Mouse (Mus musculus): ENCODE results near the gene Cfap97d1. TPM values are rescaled to one million over a fixed set of nuclear protein-coding genes. Genes with fewer than 3 reads are reported as not detected.
A peak's percentile ranks its signal among the peaks of the same experiment; 100 is the strongest.

The Cfap97d1 gene
- polyA plus RNA-seq, 1 experiment from 2014 or later: not detected

DNA sequence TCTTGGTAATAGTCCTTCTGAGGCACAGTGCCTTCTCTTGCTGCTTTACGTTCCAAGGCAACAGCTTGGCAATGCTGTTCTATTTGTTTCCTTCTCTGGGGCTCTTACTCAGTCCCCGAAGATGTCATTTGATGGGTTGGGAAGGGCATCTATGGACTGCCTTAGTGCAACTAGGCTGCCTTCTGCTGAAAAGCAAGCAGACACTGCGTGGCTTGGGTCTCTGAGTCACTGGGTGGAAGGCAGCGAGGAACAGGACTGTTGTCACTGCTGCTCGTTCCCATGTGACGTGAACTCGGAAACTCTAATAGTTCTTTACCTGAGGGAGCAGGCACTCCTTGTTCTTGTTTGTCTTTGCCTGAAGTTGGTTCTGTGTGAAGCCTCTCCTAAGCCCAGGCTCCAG is 11.9 kb downstream of the Cfap97d1 start:
- WGBS: 86% methylated on average over 7 of the region's 7 CpGs
- H3K27me3 ChIP-seq (replicated peaks; ENCODE audit: control insufficient read depth, insufficient read depth, low read length): no peaks in the 10 kb centered on the region
- no peak overlapping the region for H3K27ac ChIP-seq (ENCODE audit: low read depth, low read length)
- no peak overlapping the region for H3K4me2 ChIP-seq (ENCODE audit: low read length)
- H3K4me3 ChIP-seq (ENCODE audit: low read length): no peak overlapping the region
- no peaks in the 10 kb centered on the region for H3K4me1 ChIP-seq (ENCODE audit: control insufficient read depth, insufficient read depth, low read depth, low read length)
- H3K9ac ChIP-seq (ENCODE audit: low read depth, low read length): no peak overlapping the region
- ATAC-seq: no peak
- H3K9me3 ChIP-seq (ENCODE audit: control insufficient read depth, low read length): no peaks in the 10 kb centered on the region
- H3K36me3 ChIP-seq (ENCODE audit: control insufficient read depth, insufficient read depth, low read length): peaks cover 4% of the 10 kb centered on the region; the same call in 1 of the 2 replicates

DNA sequence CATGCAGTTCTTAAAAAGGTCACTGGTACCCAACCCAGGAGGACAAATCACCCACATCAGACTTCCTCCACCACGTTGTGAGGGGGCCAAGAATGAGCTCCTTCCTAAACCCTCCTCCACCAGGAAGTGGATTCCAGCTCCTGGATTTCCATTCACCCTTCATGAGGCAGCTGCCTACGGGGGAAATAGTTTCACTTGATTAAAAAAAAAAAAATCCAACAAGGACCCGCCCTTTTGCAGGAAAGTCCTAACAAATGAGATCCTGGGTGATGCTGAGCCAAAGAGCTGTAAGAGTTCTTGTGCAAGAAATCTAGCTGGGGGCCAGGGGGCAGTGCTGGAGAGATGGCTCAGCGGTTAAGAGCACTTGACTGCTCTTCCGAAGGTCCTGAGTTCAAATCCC is 14.2 kb downstream of the Cfap97d1 start:
- Histone ChIP-seq H3K36me3 (ENCODE audit: control insufficient read depth, insufficient read depth, low read length) (peaks cover 4% of the 10 kb centered on the region; the same call in 1 of the 2 replicates), H3K4me2 (ENCODE audit: low read length) (no peak overlapping the region), H3K4me1 (ENCODE audit: control insufficient read depth, insufficient read depth, low read depth, low read length) (no peaks in the 10 kb centered on the region), H3K9ac (ENCODE audit: low read depth, low read length) (no peak overlapping the region), H3K9me3 (ENCODE audit: control insufficient read depth, low read length) (no peaks in the 10 kb centered on the region), H3K27ac (ENCODE audit: low read depth, low read length) (no peak overlapping the region), H3K27me3 (replicated peaks; ENCODE audit: control insufficient read depth, insufficient read depth, low read length) (no peaks in the 10 kb centered on the region), H3K4me3 (ENCODE audit: low read length) (no peak overlapping the region)
- 55% methylated on average over 5 of the region's 5 CpGs for WGBS
- ATAC-seq: no peak

DNA sequence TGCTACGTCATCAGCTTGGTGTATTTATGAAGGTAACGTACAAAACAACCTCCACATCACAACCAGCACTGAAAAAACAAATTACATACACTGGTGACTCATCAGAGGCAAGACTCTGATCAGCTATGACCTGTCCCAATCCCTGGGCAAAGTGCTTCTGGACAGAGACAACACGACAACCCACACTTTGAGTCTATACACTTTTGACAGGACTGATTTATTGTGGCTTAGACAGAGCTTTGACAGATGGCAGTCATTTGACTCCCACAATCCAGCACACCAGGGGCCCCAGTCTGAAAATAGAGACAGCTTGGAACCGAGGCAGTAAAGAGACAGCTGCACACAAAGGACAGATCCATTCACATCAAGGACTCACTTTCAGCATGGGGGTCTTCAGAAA is 15.4 kb downstream of the Cfap97d1 start:
- H3K27me3 ChIP-seq (replicated peaks; ENCODE audit: control insufficient read depth, insufficient read depth, low read length): no peaks in the 10 kb centered on the region
- no peaks in the 10 kb centered on the region for H3K4me1 ChIP-seq (ENCODE audit: control insufficient read depth, insufficient read depth, low read depth, low read length)
- no peak overlapping the region for H3K4me3 ChIP-seq (ENCODE audit: low read length)
- H3K36me3 ChIP-seq (ENCODE audit: control insufficient read depth, insufficient read depth, low read length): peaks cover 7% of the 10 kb centered on the region
- H3K27ac ChIP-seq (ENCODE audit: low read depth, low read length): no peak overlapping the region
- no peak overlapping the region for H3K4me2 ChIP-seq (ENCODE audit: low read length)
- WGBS: 49% methylated on average over 4 of the region's 4 CpGs
- no peak for ATAC-seq
- H3K9ac ChIP-seq (ENCODE audit: low read depth, low read length): no peak overlapping the region
- H3K9me3 ChIP-seq (ENCODE audit: control insufficient read depth, low read length): no peaks in the 10 kb centered on the region

DNA sequence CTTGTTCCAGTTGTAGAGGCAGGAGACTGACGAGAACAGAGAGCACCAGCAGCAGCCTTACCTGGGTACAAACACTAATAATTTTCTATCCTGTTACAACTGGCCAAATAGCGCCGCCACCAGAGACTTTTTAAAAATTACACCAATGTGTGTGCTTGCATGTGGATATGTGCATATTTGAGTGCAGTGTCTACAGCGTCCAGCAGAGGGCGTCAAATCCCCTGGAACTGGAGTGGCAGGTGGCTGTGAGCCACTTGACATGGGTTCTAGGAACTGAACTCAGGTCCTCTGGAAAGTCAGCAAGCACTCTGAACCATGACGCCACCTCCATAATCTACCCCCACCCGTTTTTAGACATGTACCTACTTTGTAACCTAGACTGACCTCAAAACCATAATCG is 20.2 kb downstream of the Cfap97d1 start:
- Histone ChIP-seq H3K27ac (ENCODE audit: low read depth, low read length) (no peak overlapping the region), H3K4me3 (ENCODE audit: low read length) (no peak overlapping the region), H3K9me3 (ENCODE audit: control insufficient read depth, low read length) (no peaks in the 10 kb centered on the region), H3K36me3 (ENCODE audit: control insufficient read depth, insufficient read depth, low read length) (peaks cover 22% of the 10 kb centered on the region), H3K9ac (ENCODE audit: low read depth, low read length) (no peak overlapping the region), H3K27me3 (replicated peaks; ENCODE audit: control insufficient read depth, insufficient read depth, low read length) (no peaks in the 10 kb centered on the region), H3K4me2 (ENCODE audit: low read length) (no peak overlapping the region), H3K4me1 (ENCODE audit: control insufficient read depth, insufficient read depth, low read depth, low read length) (no peaks in the 10 kb centered on the region; the same call in 1 of the 2 replicates)
- WGBS: 92% methylated on average over 8 of the region's 8 CpGs
- ATAC-seq: no peak

DNA sequence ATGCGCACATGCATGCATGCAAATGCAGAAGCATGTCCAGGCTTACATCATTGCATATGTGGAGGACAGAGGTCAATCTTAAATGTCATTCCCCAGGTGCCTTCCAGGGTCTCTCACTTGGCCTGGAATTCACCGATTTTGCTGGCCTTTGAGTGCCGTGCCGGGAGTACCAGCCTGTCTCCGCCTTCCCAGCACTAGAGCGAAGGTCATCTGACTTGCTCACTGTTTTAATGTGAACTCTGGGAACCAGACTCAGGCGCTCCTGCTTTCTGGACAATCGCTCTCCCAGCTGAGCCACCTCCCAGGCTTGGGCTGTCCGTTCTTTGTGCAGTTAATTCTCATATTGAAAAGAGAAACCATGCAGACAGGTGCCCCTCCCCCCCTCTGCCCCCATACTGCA is 22.2 kb downstream of the Cfap97d1 start:
- Histone ChIP-seq H3K4me1 (ENCODE audit: control insufficient read depth, insufficient read depth, low read depth, low read length) (peaks cover 9% of the 10 kb centered on the region), H3K36me3 (ENCODE audit: control insufficient read depth, insufficient read depth, low read length) (peaks cover 18% of the 10 kb centered on the region), H3K27ac (ENCODE audit: low read depth, low read length) (no peak overlapping the region), H3K9me3 (ENCODE audit: control insufficient read depth, low read length) (no peaks in the 10 kb centered on the region), H3K9ac (ENCODE audit: low read depth, low read length) (no peak overlapping the region), H3K4me2 (ENCODE audit: low read length) (no peak overlapping the region), H3K4me3 (ENCODE audit: low read length) (no peak overlapping the region), H3K27me3 (replicated peaks; ENCODE audit: control insufficient read depth, insufficient read depth, low read length) (no peaks in the 10 kb centered on the region)
- 50% methylated on average over 9 of the region's 9 CpGs for WGBS
- ATAC-seq: no peak

DNA sequence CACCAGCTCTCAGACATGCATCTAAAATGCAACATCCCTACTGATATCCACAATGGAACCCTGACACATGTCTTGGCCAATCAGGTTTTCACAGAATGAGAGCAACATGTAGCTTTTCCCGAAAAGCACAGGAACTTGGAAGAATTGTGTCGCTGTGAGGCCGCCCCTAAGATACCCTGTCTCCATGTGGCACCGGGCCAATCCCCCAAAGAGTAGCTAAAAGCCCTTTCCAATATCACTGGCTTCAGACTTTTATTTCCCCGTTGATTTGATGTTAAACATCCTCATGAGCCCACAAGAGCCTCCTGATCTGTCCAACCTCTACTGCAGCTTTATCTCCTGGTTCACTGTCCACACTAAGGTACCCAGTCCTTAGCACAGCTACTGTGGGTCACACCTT is 22.6 kb downstream of the Cfap97d1 start:
- Histone ChIP-seq H3K9ac (ENCODE audit: low read depth, low read length) (no peak overlapping the region), H3K4me1 (ENCODE audit: control insufficient read depth, insufficient read depth, low read depth, low read length) (peaks cover 9% of the 10 kb centered on the region), H3K9me3 (ENCODE audit: control insufficient read depth, low read length) (no peaks in the 10 kb centered on the region), H3K4me3 (ENCODE audit: low read length) (no peak overlapping the region), H3K27ac (ENCODE audit: low read depth, low read length) (no peak overlapping the region), H3K27me3 (replicated peaks; ENCODE audit: control insufficient read depth, insufficient read depth, low read length) (no peaks in the 10 kb centered on the region), H3K4me2 (ENCODE audit: low read length) (no peak overlapping the region), H3K36me3 (ENCODE audit: control insufficient read depth, insufficient read depth, low read length) (peaks cover 18% of the 10 kb centered on the region)
- 69% methylated on average over 5 of the region's 5 CpGs for WGBS
- no peak for ATAC-seq

DNA sequence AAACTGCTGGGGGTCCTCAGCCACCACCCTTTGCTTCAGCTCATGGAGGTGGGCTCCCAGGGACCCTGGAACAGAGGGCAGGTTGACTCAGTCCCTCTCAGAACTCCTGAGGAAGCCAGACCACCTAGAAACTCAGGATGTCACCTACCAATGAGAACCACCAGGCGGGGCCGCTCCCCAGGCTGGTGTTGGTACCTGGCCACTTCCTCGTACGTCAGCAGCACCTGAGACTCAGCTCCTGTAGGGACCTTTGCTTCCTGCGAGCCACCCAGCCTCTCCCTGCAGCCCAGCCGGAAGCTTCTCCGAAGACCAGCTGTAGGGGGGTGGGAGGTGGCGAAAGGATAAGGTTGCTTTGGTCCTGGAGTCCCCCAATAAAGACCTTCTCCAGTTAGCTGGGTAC is 24.3 kb downstream of the Cfap97d1 start:
- Histone ChIP-seq H3K4me3 (ENCODE audit: low read length) (no peak overlapping the region), H3K4me1 (ENCODE audit: control insufficient read depth, insufficient read depth, low read depth, low read length) (peaks cover 9% of the 10 kb centered on the region), H3K27me3 (replicated peaks; ENCODE audit: control insufficient read depth, insufficient read depth, low read length) (no peaks in the 10 kb centered on the region), H3K9ac (ENCODE audit: low read depth, low read length) (no peak overlapping the region), H3K27ac (ENCODE audit: low read depth, low read length) (no peak overlapping the region), H3K36me3 (ENCODE audit: control insufficient read depth, insufficient read depth, low read length) (peaks cover 22% of the 10 kb centered on the region), H3K4me2 (ENCODE audit: low read length) (no peak overlapping the region), H3K9me3 (ENCODE audit: control insufficient read depth, low read length) (no peaks in the 10 kb centered on the region)
- 92% methylated on average over 8 of the region's 8 CpGs for WGBS
- no peak for ATAC-seq

DNA sequence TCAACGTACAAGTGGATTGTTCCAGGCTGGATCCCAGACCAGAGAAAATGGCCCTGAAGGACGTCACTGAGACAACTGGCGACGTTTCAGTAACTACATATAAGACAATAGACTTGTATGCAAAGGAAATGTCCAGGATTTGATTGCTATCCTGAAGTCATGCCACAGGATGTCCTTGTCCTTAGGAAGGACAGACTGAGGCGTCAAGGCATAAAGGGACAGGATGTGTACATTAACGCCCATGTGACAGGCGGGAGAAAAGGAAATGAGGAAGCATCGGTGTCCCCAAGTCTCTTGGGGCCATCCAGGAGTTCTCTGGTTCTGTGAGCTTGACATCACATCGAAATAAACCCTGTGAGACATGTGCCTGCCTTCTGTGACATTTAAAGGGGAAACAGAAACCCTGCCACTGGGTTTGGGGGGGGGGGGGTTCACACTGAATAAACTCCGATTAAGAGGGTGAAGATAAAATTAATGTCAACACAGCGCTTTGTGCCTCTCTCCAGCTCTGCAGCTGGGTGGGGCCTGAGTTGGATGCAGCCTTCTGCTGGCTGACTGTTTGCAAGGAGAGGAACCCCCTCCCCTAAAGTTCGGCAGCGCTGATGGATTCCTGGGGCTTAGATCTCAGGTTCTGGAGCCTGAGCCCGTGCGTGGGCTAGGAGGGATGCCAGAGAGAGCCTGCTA is 25.0 kb downstream of the Cfap97d1 start:
- ATAC-seq: no peak
- 76% methylated on average over 15 of the region's 15 CpGs for WGBS
- Histone ChIP-seq H3K36me3 (ENCODE audit: control insufficient read depth, insufficient read depth, low read length) (peaks cover 22% of the 10 kb centered on the region), H3K27me3 (replicated peaks; ENCODE audit: control insufficient read depth, insufficient read depth, low read length) (no peaks in the 10 kb centered on the region), H3K9me3 (ENCODE audit: control insufficient read depth, low read length) (no peaks in the 10 kb centered on the region), H3K27ac (ENCODE audit: low read depth, low read length) (peak overlapping the region; percentile 83), H3K9ac (ENCODE audit: low read depth, low read length) (no peak overlapping the region), H3K4me1 (ENCODE audit: control insufficient read depth, insufficient read depth, low read depth, low read length) (peaks cover 9% of the 10 kb centered on the region), H3K4me3 (ENCODE audit: low read length) (no peak overlapping the region), H3K4me2 (ENCODE audit: low read length) (no peak overlapping the region)

DNA sequence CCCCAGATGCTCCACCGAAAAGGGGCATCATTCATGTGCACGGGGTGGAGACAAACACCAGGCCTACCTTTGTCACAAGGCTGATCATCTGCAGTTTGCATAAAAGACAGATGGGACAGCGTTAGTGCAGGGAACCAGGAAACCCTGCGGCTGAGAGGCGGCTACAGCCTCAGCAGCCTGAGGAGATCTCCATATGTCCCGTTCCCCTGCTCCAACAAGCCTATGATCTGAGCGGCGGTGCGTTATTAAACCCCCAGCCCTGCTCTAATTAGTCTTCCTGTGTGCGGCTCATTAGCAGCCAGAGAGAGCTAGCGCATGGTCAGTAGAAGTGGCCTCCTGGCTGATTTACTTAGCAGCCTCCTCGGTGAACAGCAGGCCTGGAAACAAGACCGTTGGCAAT is 26.1 kb downstream of the Cfap97d1 start:
- peaks cover 19% of the 10 kb centered on the region for H3K36me3 ChIP-seq (ENCODE audit: control insufficient read depth, insufficient read depth, low read length)
- peaks cover 9% of the 10 kb centered on the region for H3K4me1 ChIP-seq (ENCODE audit: control insufficient read depth, insufficient read depth, low read depth, low read length)
- 32% methylated on average over 13 of the region's 13 CpGs for WGBS
- H3K9me3 ChIP-seq (ENCODE audit: control insufficient read depth, low read length): no peaks in the 10 kb centered on the region
- H3K27me3 ChIP-seq (replicated peaks; ENCODE audit: control insufficient read depth, insufficient read depth, low read length): no peaks in the 10 kb centered on the region
- H3K9ac ChIP-seq (ENCODE audit: low read depth, low read length): no peak overlapping the region
- ATAC-seq: peak; percentile 88
- H3K4me2 ChIP-seq (ENCODE audit: low read length): no peak overlapping the region
- H3K4me3 ChIP-seq (ENCODE audit: low read length): no peak overlapping the region
- peak overlapping the region; percentile 83 for H3K27ac ChIP-seq (ENCODE audit: low read depth, low read length)

All from hindbrain, embryonic 16.5 days (tissue).